Mouse (Mus musculus) stomach, postnatal 0 days (tissue): ENCODE measurements at regions not wholly inside any gene's neighbourhood (a gene's known extent, or its start where the extent isn't known, plus 50 kb on each side); places are given as distances from the start of the nearest gene placed in this dataset.

Experiments used
- ATAC-seq: fragments of 200-750 bp; cut with Nextera tagmentation; 2 replicates; pipeline ENCODE4 v1.8.0; 2017; ENCODE audit not compliant: low FRiP score, low TSS enrichment
- DNase-seq: peaks from one replicate; pipeline ENCODE4 v3.0.0-alpha.2; 2016; ENCODE audit warnings: low spot score
- H3K27ac ChIP-seq: fragments of 300-500 bp; sonication (generic); replicated peaks from 2 replicates; pipeline ENCODE4 v1.5.1; 2014; ENCODE audit warnings: mild to moderate bottlenecking, control low read depth
- H3K27me3 ChIP-seq: fragments of 300-500 bp; sonication (generic); 2 replicates; pipeline ENCODE4 v1.6.1; 2014; ENCODE audit warnings: low read length; ENCODE audit not compliant: control insufficient read depth, insufficient read depth
- H3K36me3 ChIP-seq: fragments of 300-500 bp; sonication (generic); 2 replicates; pipeline ENCODE4 v1.6.1; 2014; ENCODE audit warnings: low read length, mixed read lengths; ENCODE audit not compliant: control insufficient read depth, insufficient read depth
- H3K4me1 ChIP-seq: fragments of 300-500 bp; sonication (generic); replicated peaks from 2 replicates; pipeline ENCODE4 v1.6.1; 2014; ENCODE audit warnings: antibody characterized with exemption; ENCODE audit not compliant: control insufficient read depth, insufficient read depth
- H3K4me2 ChIP-seq: fragments of 300-500 bp; sonication (generic); replicated peaks from 2 replicates; pipeline ENCODE4 v1.6.1; 2014; ENCODE audit warnings: low read depth, mild to moderate bottlenecking, control low read depth, moderate library complexity
- H3K4me3 ChIP-seq: fragments of 300-500 bp; sonication (generic); 2 replicates; pipeline ENCODE4 v1.5.1; 2014; ENCODE audit warnings: low read depth, low read length, control low read depth
- H3K9ac ChIP-seq: fragments of 300-500 bp; sonication (generic); 2 replicates; pipeline ENCODE4 v1.6.1; 2014; ENCODE audit warnings: mild to moderate bottlenecking, low read length, control low read depth, mixed read lengths
- H3K9me3 ChIP-seq: fragments of 300-500 bp; sonication (generic); 2 replicates; pipeline ENCODE4 v1.6.1; 2016; ENCODE audit warnings: low read length; ENCODE audit not compliant: control insufficient read depth
- CTCF ChIP-seq: IDR thresholded peaks from 2 replicates; pipeline ENCODE4 v1.5.1; 2016; ENCODE audit warnings: antibody characterized with exemption, low read depth, mild to moderate bottlenecking, moderate library complexity
- EP300 ChIP-seq: optimal IDR thresholded peaks from 2 replicates; pipeline ENCODE3; 2016; ENCODE audit warnings: antibody characterized with exemption
- WGBS: fragments of 180-500 bp; shearing (Covaris S2); extraction: QIAGEN DNeasy Blood & Tissue Kit; methylation state at CpG from one replicate; pipeline ENCODE4 v1.1.7; 2014; 5-methylcytosine and 5-hydroxymethylcytosine counted together

DNA sequence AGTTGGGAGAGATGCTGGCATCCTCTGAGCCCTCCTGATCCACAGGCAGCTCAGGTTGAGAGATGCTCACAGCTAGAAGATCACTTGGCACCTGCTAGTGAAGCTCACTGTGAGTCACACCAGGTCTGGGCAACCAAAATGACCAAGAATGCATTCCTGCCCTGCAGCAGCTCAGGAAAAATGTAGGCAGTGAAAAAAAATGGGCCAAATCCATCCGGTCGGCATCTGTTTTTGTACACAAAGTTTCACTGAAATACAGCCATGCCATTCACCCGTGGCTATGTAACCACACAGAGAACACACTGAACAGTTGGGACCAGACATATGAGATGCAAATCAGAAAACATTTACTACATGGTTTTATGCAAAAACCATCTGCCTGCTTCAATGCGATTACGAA is 135.1 kb downstream of the Tomm20 start:
- Histone ChIP-seq H3K27me3 (no peaks in the 10 kb centered on the region), H3K4me2 (no peak overlapping the region), H3K36me3 (no peaks in the 10 kb centered on the region), H3K27ac (no peak overlapping the region), H3K4me1 (no peaks in the 10 kb centered on the region; the same call in 1 of the 2 replicates), H3K4me3 (no peak overlapping the region), H3K9ac (no peak overlapping the region), H3K9me3 (no peaks in the 10 kb centered on the region; the same call in 1 of the 2 replicates)
- TF ChIP-seq EP300: no peak
- no peak for TF ChIP-seq CTCF
- DNase-seq: no peak
- no peak for ATAC-seq
- 84% methylated on average over 5 of the region's 5 CpGs for WGBS

DNA sequence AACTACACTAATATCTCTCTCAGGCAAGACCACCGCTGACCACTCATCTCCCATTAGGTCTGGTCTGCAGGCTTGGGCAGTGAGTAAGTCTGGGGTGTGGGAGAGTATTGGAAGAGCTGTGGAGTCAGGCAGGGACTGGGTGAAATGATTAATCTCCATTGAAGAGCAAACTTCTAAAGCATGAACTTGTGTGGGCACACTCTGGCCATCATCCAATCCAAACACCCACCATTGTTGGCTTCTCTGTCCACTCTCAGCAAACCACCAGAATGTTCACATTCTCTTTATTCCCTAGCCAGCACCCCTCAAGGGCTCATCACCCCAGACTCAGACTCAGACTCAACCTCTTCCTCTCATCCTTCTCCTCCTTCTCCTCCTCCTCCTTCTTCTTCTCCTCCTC is 136.3 kb downstream of the Tomm20 start:
- no peaks in the 10 kb centered on the region; the same call in 1 of the 2 replicates for H3K4me1 ChIP-seq
- ATAC-seq: no peak
- no peaks in the 10 kb centered on the region for H3K36me3 ChIP-seq
- no peak for DNase-seq
- 76% methylated on average over 1 of the region's 1 CpGs for WGBS
- H3K27me3 ChIP-seq: no peaks in the 10 kb centered on the region
- H3K4me2 ChIP-seq: no peak overlapping the region
- no peak overlapping the region for H3K4me3 ChIP-seq
- TF ChIP-seq CTCF (no peak), EP300 (no peak)
- H3K9me3 ChIP-seq: no peaks in the 10 kb centered on the region; the same call in 1 of the 2 replicates
- H3K9ac ChIP-seq: no peak overlapping the region
- H3K27ac ChIP-seq: no peak overlapping the region

DNA sequence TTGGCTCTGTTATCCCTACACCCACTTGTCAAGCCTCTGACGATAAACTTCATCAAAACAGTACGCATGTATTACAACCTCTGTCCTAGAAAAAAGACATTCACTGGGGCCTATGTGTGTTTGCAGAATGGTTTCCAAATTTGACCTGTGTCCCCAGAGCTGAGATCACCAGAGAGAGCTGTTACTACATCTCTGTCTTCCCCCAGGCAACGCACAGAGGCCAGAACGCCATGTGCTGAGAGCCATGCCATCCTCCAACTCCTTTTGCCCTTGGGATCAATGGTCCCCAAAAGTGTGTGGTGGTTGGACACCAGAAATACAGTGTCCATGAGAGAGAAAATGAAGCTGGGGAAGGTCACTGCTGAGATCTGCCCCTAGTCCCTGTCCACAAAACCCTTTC is 137.1 kb downstream of the Tomm20 start:
- Histone ChIP-seq H3K27ac (no peak overlapping the region), H3K27me3 (no peaks in the 10 kb centered on the region), H3K4me2 (no peak overlapping the region), H3K4me3 (no peak overlapping the region), H3K9ac (no peak overlapping the region), H3K4me1 (no peaks in the 10 kb centered on the region; the same call in 1 of the 2 replicates), H3K9me3 (no peaks in the 10 kb centered on the region; the same call in 1 of the 2 replicates), H3K36me3 (no peaks in the 10 kb centered on the region)
- ATAC-seq: no peak
- 92% methylated on average over 4 of the region's 4 CpGs for WGBS
- DNase-seq: no peak
- TF ChIP-seq EP300 (no peak), CTCF (no peak)

GRCm38 (mm10) chr8:126807171-126807768 is 138.4 kb downstream of the Tomm20 start:
- DNase-seq (no peak), ATAC-seq (no peak)
- Histone ChIP-seq H3K9ac (no peak overlapping the region), H3K4me2 (no peak overlapping the region), H3K4me1 (no peaks in the 10 kb centered on the region; the same call in 1 of the 2 replicates), H3K27me3 (no peaks in the 10 kb centered on the region), H3K36me3 (no peaks in the 10 kb centered on the region), H3K9me3 (no peaks in the 10 kb centered on the region), H3K27ac (peak overlapping the region; percentile 77; the same call in 1 of the 2 replicates), H3K4me3 (no peak overlapping the region)
- no peak for TF ChIP-seq EP300
- no peak for TF ChIP-seq CTCF
- 67% methylated on average over 8 of the region's 8 CpGs for WGBS

DNA sequence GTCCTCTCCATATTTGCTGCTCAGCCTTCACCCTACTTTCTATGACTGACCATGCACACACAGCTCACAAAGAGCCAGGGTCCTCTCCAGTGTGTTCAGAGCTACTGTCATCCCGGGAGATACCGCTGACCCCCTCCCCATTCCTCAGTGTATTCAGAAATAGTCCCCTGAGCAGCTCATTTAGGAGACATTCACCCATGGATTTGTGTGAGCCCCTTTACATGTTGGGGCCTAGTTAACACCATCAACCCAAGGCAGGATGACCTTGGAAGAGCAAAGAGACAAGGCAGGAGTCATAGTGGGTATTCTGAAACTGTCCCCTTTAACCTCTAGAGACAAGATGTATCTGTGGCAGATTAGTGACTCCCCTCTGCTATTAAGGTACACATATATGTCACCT is 139.1 kb downstream of the Tomm20 start:
- no peak for TF ChIP-seq EP300
- TF ChIP-seq CTCF: no peak
- no peaks in the 10 kb centered on the region for H3K9me3 ChIP-seq
- peak overlapping the region; percentile 77 for H3K27ac ChIP-seq
- H3K4me2 ChIP-seq: no peak overlapping the region
- H3K4me3 ChIP-seq: no peak overlapping the region
- H3K9ac ChIP-seq: no peak overlapping the region
- H3K27me3 ChIP-seq: no peaks in the 10 kb centered on the region
- WGBS: 89% methylated on average over 2 of the region's 2 CpGs
- no peaks in the 10 kb centered on the region for H3K36me3 ChIP-seq
- DNase-seq (no peak), ATAC-seq (no peak)
- H3K4me1 ChIP-seq: no peaks in the 10 kb centered on the region; the same call in 1 of the 2 replicates

- Histone ChIP-seq H3K4me2 (no peak overlapping the region), H3K27ac (peak overlapping the region; percentile 77), H3K36me3 (no peaks in the 10 kb centered on the region), H3K4me1 (no peaks in the 10 kb centered on the region; the same call in 1 of the 2 replicates), H3K9ac (no peak overlapping the region), H3K27me3 (no peaks in the 10 kb centered on the region), H3K9me3 (no peaks in the 10 kb centered on the region), H3K4me3 (no peak overlapping the region)
- TF ChIP-seq CTCF (no peak), EP300 (no peak)
- DNase-seq (no peak), ATAC-seq (peak; percentile 32)
- 45% methylated on average over 3 of the region's 3 CpGs for WGBS
Observed at GRCm38 (mm10) chr8:126806181-126806560, 139.5 kb downstream of the Tomm20 start.
